Mouse (Mus musculus) stomach, embryonic 15.5 days (tissue): ENCODE results near the gene Fam189a1. TPM values are rescaled to one million over a fixed set of nuclear protein-coding genes. Genes with fewer than 3 reads are reported as not detected.
A peak's percentile ranks its signal among the peaks of the same experiment; 100 is the strongest.

ENCODE experiments used
- ATAC-seq: fragments of 200-750 bp; cut with Nextera tagmentation; 2 replicates; pipeline ENCODE4 v1.8.0; 2017; ENCODE audit warnings: low read depth, moderate number of reproducible peaks, moderate TSS enrichment; ENCODE audit not compliant: insufficient read depth, low FRiP score
- H3K27ac ChIP-seq: fragments of 300-500 bp; sonication (generic); 2 replicates; pipeline ENCODE4 v1.5.1; 2015; ENCODE audit warnings: mild to moderate bottlenecking, inconsistent platforms
- H3K27me3 ChIP-seq: fragments of 300-500 bp; sonication (generic); replicated peaks from 2 replicates; pipeline ENCODE4 v1.6.1; 2015; ENCODE audit warnings: inconsistent platforms
- H3K36me3 ChIP-seq: fragments of 300-500 bp; sonication (generic); 2 replicates; pipeline ENCODE4 v1.6.1; 2015; ENCODE audit warnings: inconsistent platforms
- H3K4me1 ChIP-seq: fragments of 300-500 bp; sonication (generic); 2 replicates; pipeline ENCODE4 v1.6.1; 2015; ENCODE audit warnings: inconsistent platforms
- H3K4me2 ChIP-seq: fragments of 300-500 bp; sonication (generic); 2 replicates; pipeline ENCODE4 v1.6.1; 2015; ENCODE audit warnings: mild to moderate bottlenecking, inconsistent platforms
- H3K4me3 ChIP-seq: fragments of 300-500 bp; sonication (generic); replicated peaks from 2 replicates; pipeline ENCODE4 v1.5.1; 2015; ENCODE audit warnings: inconsistent platforms
- H3K9ac ChIP-seq: fragments of 300-500 bp; sonication (generic); 2 replicates; pipeline ENCODE4 v1.6.1; 2015; ENCODE audit warnings: inconsistent platforms
- H3K9me3 ChIP-seq: fragments of 300-500 bp; sonication (generic); 2 replicates; pipeline ENCODE4 v1.6.1; 2016; ENCODE audit warnings: inconsistent platforms
- WGBS: fragments of 180-500 bp; shearing (Covaris S2); methylation state at CpG from one replicate; pipeline ENCODE4 v1.1.7; 2015; 5-methylcytosine and 5-hydroxymethylcytosine counted together
- polyA plus RNA-seq: library from polyadenylated mRNA; unstranded; fragments of >200 nt; fragmentation: Nextera tagmentation; extraction: Ambion mirVana; gene quantifications from 2 replicates; pipeline ENCODE4 v1.2.1, GENCODE M21; 2015

Fam189a1 gene
- polyA plus RNA-seq, 1 experiment from 2014 or later, result 0.74 TPM

GRCm38 (mm10) chr7:64891139-64891538 is 265.2 kb downstream of the Fam189a1 start:
- Histone ChIP-seq H3K27ac (no peak overlapping the region), H3K9me3 (no peaks in the 10 kb centered on the region), H3K36me3 (no peaks in the 10 kb centered on the region), H3K4me2 (no peak overlapping the region), H3K4me3 (no peak overlapping the region), H3K9ac (no peak overlapping the region), H3K4me1 (no peaks in the 10 kb centered on the region; the same call in 1 of the 2 replicates), H3K27me3 (no peaks in the 10 kb centered on the region)
- no peak for ATAC-seq
- 65% methylated on average over 3 of the region's 3 CpGs for WGBS

DNA sequence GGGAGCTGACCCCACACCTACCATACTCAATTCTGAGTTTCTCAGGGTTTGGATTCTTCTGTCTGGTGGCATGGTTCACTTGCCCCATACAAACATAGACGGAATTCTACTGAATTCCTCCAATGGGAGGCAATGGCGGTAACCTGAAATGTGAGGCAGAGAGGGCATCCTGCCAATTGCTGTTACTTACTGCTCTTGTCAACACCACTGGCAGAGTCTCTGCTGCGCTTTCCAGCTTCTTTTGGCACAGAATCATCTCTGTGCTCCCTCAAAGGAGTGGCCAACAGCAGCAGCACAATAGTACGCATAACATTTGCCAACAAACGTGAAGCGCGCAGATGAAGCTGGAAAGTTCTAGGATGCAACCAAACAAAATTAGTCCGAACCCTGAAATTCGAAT is 266.5 kb downstream of the Fam189a1 start:
- Histone ChIP-seq H3K27ac (no peak overlapping the region), H3K27me3 (no peaks in the 10 kb centered on the region), H3K4me2 (no peak overlapping the region), H3K4me3 (no peak overlapping the region), H3K4me1 (no peaks in the 10 kb centered on the region), H3K36me3 (no peaks in the 10 kb centered on the region), H3K9ac (no peak overlapping the region), H3K9me3 (no peaks in the 10 kb centered on the region)
- WGBS, result 80% methylated on average over 9 of the region's 9 CpGs
- no peak for ATAC-seq

GRCm38 (mm10) chr7:64884187-64884862 is 272.0 kb downstream of the Fam189a1 start:
- Histone ChIP-seq H3K9ac (no peak overlapping the region), H3K27ac (no peak overlapping the region), H3K9me3 (no peaks in the 10 kb centered on the region), H3K36me3 (no peaks in the 10 kb centered on the region), H3K4me2 (no peak overlapping the region), H3K4me3 (no peak overlapping the region), H3K27me3 (no peaks in the 10 kb centered on the region), H3K4me1 (no peaks in the 10 kb centered on the region)
- WGBS, result 66% methylated on average over 11 of the region's 11 CpGs
- ATAC-seq, result no peak

GRCm38 (mm10) chr7:64882243-64882642 is 274.1 kb downstream of the Fam189a1 start:
- Histone ChIP-seq H3K4me1 (no peaks in the 10 kb centered on the region), H3K4me3 (no peak overlapping the region), H3K9me3 (no peaks in the 10 kb centered on the region), H3K9ac (no peak overlapping the region), H3K4me2 (no peak overlapping the region), H3K36me3 (no peaks in the 10 kb centered on the region), H3K27me3 (no peaks in the 10 kb centered on the region), H3K27ac (no peak overlapping the region)
- WGBS, result 59% methylated on average over 6 of the region's 6 CpGs
- ATAC-seq, result no peak

DNA sequence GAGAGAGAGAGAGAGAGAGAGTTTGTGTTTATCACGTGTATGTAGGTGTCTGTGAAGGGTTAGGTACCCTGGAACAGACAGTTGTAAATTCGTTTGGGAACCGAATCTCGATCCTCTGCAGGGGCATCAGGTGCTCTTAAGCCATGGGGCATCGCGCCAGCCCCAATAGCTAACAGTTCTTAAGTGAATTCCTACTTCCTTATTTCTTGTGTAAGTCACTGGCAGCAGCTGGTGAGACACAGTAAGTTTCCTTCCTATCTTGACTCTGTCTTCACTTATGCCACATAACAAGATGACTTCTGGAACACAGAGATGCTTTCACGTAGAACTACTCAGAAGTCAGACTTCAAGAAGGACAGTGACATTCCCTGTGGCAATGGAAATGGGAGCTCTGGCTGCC is 275.0 kb downstream of the Fam189a1 start:
- no peaks in the 10 kb centered on the region for H3K9me3 ChIP-seq
- no peak overlapping the region for H3K4me3 ChIP-seq
- H3K4me2 ChIP-seq, result no peak overlapping the region
- 64% methylated on average over 7 of the region's 7 CpGs for WGBS
- no peaks in the 10 kb centered on the region for H3K36me3 ChIP-seq
- H3K27me3 ChIP-seq, result no peaks in the 10 kb centered on the region
- ATAC-seq, result no peak
- H3K27ac ChIP-seq, result no peak overlapping the region
- no peak overlapping the region for H3K9ac ChIP-seq
- H3K4me1 ChIP-seq, result no peaks in the 10 kb centered on the region

- Histone ChIP-seq H3K36me3 (no peaks in the 10 kb centered on the region), H3K4me1 (no peaks in the 10 kb centered on the region), H3K4me2 (no peak overlapping the region), H3K9me3 (no peaks in the 10 kb centered on the region), H3K9ac (no peak overlapping the region), H3K27ac (no peak overlapping the region), H3K27me3 (no peaks in the 10 kb centered on the region), H3K4me3 (no peak overlapping the region)
- no peak for ATAC-seq
- WGBS, result 78% methylated on average over 5 of the region's 5 CpGs
Observed at GRCm38 (mm10) chr7:64880415-64880814, 276.0 kb downstream of the Fam189a1 start.

GRCm38 (mm10) chr7:64874941-64875340 is 281.4 kb downstream of the Fam189a1 start:
- Histone ChIP-seq H3K9me3 (no peaks in the 10 kb centered on the region), H3K36me3 (no peaks in the 10 kb centered on the region), H3K9ac (no peak overlapping the region), H3K27me3 (no peaks in the 10 kb centered on the region), H3K27ac (no peak overlapping the region), H3K4me3 (no peak overlapping the region), H3K4me2 (no peak overlapping the region), H3K4me1 (peaks cover 11% of the 10 kb centered on the region; the same call in 1 of the 2 replicates)
- ATAC-seq, result no peak
- 84% methylated on average over 4 of the region's 4 CpGs for WGBS

GRCm38 (mm10) chr7:64873266-64873665 is 283.1 kb downstream of the Fam189a1 start:
- WGBS, result 38% methylated on average over 11 of the region's 11 CpGs
- Histone ChIP-seq H3K27me3 (no peaks in the 10 kb centered on the region), H3K4me3 (peak overlapping the region; percentile 95), H3K9ac (no peak overlapping the region), H3K27ac (peak overlapping the region; percentile 97; the same call in 1 of the 2 replicates), H3K4me1 (peaks cover 11% of the 10 kb centered on the region; the same call in 1 of the 2 replicates), H3K36me3 (no peaks in the 10 kb centered on the region), H3K4me2 (peak overlapping the region; percentile 64), H3K9me3 (no peaks in the 10 kb centered on the region)
- no peak; the same call in 1 of the 2 replicates for ATAC-seq

DNA sequence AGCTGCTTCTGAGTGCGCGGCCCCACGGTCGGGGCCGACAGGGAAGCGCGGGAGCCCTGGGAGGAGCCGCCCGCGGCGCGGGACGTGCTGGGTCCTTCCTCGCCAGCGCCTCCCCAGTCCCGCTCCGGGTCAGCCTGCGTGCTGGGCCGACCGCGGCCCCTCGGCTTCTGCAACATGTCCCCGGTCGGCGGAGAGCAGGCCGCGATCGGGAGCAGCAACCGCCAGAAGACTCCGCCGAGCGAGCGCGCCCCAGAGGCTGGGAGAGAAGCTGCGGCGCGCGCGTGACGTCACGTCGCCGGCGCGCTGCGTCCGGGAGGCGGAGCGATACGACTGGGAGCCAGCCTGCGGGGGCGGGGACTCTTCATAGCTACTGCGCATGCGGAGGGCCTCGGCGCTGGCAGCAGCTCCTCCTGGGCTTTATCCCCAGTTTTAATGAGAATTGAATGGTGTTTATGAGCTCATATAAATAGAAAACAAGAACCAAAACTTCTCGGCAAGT is 283.6 kb downstream of the Fam189a1 start, which contains the start of gene Nsmce3:
Gene Nsmce3, minus strand, starts transcription at position 255 of the 499 bp plus-strand sequence.
- H3K27me3 ChIP-seq, result no peaks in the 10 kb centered on the region
- no peaks in the 10 kb centered on the region for H3K36me3 ChIP-seq
- H3K27ac ChIP-seq, result peak within 1 kb of the TSS; percentile 97
- ATAC-seq, result peak; percentile 94
- H3K9ac ChIP-seq, result peak within 1 kb of the TSS; percentile 96
- peak within 1 kb of the TSS; percentile 95 for H3K4me3 ChIP-seq
- peaks cover 11% of the 10 kb centered on the region; the same call in 1 of the 2 replicates for H3K4me1 ChIP-seq
- H3K9me3 ChIP-seq, result no peaks in the 10 kb centered on the region
- WGBS, result under 1% methylated on average over 57 of the region's 57 CpGs
- peak within 1 kb of the TSS; percentile 64 for H3K4me2 ChIP-seq

GRCm38 (mm10) chr7:64871987-64872742 is 284.2 kb downstream of the Fam189a1 start:
- ATAC-seq, result peak; percentile 36
- 1% methylated on average over 33 of the region's 33 CpGs for WGBS
- Histone ChIP-seq H3K4me1 (peaks cover 11% of the 10 kb centered on the region; the same call in 1 of the 2 replicates), H3K36me3 (no peaks in the 10 kb centered on the region), H3K27me3 (no peaks in the 10 kb centered on the region), H3K9me3 (no peaks in the 10 kb centered on the region), H3K4me2 (peak overlapping the region; percentile 64), H3K9ac (peak overlapping the region; percentile 96), H3K4me3 (peak overlapping the region; percentile 95), H3K27ac (peak overlapping the region; percentile 97)

DNA sequence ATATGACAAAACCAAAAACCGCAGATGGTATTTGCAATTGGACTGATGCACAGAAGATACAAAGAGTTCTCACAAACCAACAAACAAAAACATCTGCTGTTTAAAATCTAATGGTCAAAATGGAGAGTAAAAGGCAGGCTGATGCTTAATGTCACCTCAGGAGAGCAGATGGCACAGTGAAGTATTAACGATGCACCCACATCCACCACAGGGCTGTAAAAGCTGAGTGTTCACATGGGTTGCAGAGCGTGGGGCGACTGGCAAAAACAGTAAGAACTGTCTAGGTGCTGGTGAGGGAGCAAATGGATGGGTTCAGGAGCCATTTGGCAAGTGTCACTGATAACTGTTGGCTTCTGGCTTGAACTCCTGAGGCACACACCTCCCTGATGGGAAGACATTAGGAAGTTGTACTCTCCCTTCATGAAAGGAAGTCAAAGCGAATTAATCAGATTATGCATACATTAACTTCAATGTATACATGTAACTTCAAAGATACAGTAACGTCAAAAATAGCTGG is 286.8 kb downstream of the Fam189a1 start:
- Histone ChIP-seq H3K27me3 (no peaks in the 10 kb centered on the region), H3K9me3 (no peaks in the 10 kb centered on the region), H3K27ac (no peak overlapping the region), H3K36me3 (no peaks in the 10 kb centered on the region), H3K4me2 (no peak overlapping the region), H3K9ac (no peak overlapping the region), H3K4me3 (no peak overlapping the region), H3K4me1 (peaks cover 11% of the 10 kb centered on the region; the same call in 1 of the 2 replicates)
- 79% methylated on average over 6 of the region's 6 CpGs for WGBS
- no peak for ATAC-seq

DNA sequence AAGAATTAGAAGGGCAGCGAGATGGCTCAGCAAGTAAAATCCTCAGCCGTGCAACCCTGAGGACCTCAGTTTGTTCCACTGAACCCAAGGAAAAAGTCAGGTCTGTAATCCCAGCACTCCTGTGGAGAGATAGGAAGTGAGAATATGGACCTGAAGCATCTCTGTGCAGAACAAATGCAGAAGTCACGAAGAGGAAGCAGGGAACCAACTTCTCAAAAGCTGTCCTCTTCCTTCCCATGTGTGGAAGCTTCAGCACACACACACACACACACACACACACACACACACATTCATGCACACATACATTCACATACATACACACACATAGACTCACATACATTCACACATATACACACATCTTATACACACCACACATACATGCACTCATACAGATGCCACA is 292.8 kb downstream of the Fam189a1 start:
- ATAC-seq, result no peak
- Histone ChIP-seq H3K27me3 (no peaks in the 10 kb centered on the region), H3K4me1 (no peaks in the 10 kb centered on the region), H3K4me3 (no peak overlapping the region), H3K9ac (no peak overlapping the region), H3K27ac (no peak overlapping the region), H3K4me2 (no peak overlapping the region), H3K9me3 (no peaks in the 10 kb centered on the region), H3K36me3 (no peaks in the 10 kb centered on the region)
- 76% methylated on average over 3 of the region's 3 CpGs for WGBS
